Mouse (Mus musculus) G1E (cell line): Measurements from ENCODE around the gene Hdac4. TPM values are rescaled to one million over a fixed set of nuclear protein-coding genes. Genes with fewer than 3 reads are reported as not detected.

Source experiments
- ATAC-seq: 2 replicates; pipeline ENCODE4 v1.8.0; 2016; ENCODE audit warnings: mild to moderate bottlenecking; ENCODE audit not compliant: insufficient number of reproducible peaks, poor library complexity, low FRiP score, severe bottlenecking; ENCODE audit errors: extremely low read depth
- DNase-seq: peaks from one replicate; pipeline ENCODE4 v3.0.0; 2012; ENCODE audit warnings: low spot score
- H3K27me3 ChIP-seq: 2 replicates; pipeline ENCODE4 v1.6.1; 2012; ENCODE audit warnings: mild to moderate bottlenecking, low read length, inconsistent platforms; ENCODE audit not compliant: insufficient read depth
- H3K36me3 ChIP-seq: replicated peaks from 2 replicates; pipeline ENCODE3; 2012; ENCODE audit warnings: mild to moderate bottlenecking, inconsistent platforms
- H3K4me1 ChIP-seq: 2 replicates; pipeline ENCODE4 v1.6.1; 2012; ENCODE audit warnings: low read depth, low read length, inconsistent platforms, mixed read lengths; ENCODE audit not compliant: insufficient read depth
- H3K4me3 ChIP-seq: 2 replicates; pipeline ENCODE4 v1.5.1; 2012; ENCODE audit warnings: low read depth, mild to moderate bottlenecking, inconsistent platforms, low read length, moderate library complexity, mixed read lengths
- H3K9me3 ChIP-seq: replicated peaks from 2 replicates; pipeline ENCODE4 v1.6.1; 2012; ENCODE audit warnings: inconsistent platforms
- CTCF ChIP-seq: IDR thresholded peaks from 2 replicates; pipeline ENCODE4 v1.5.1; 2012; ENCODE audit warnings: low read depth, low read length, inconsistent platforms, mixed read lengths
- GATA1 ChIP-seq: IDR thresholded peaks from 2 replicates; pipeline ENCODE4 v1.6.1; 2012; ENCODE audit warnings: borderline replicate concordance, low read length, inconsistent platforms, mixed read lengths
- GATA2 ChIP-seq: IDR thresholded peaks from 2 replicates; pipeline ENCODE4 v1.6.1; 2012; ENCODE audit warnings: low read depth, low read length, inconsistent platforms, borderline replicate concordance
- POLR2AphosphoS5 ChIP-seq: IDR thresholded peaks from 2 replicates; pipeline ENCODE4 v1.6.1; 2012; ENCODE audit warnings: low read depth, low read length, inconsistent platforms; ENCODE audit not compliant: insufficient replicate concordance
- TAL1 ChIP-seq: conservative IDR thresholded peaks from 2 replicates; pipeline ENCODE4 v1.6.1; 2012; ENCODE audit warnings: low read depth, low read length, inconsistent platforms, mixed read lengths
- polyA plus RNA-seq: library from polyadenylated mRNA; stranded (reverse); fragments of >175 nt; gene quantifications from 2 replicates; pipeline ENCODE4 v1.2.3, GENCODE M21; 2012
- total RNA-seq, 2 experiments: library from RNA; stranded (forward) in 1 of 2; stranded (reverse) in 1 of 2; fragments of 200-1000 nt in 1 of 2; fragments of >200 nt in 1 of 2; fragmentation: Nextera tagmentation in 1 of 2; gene quantifications; 2 replicates each; pipeline ENCODE4 v1.2.3; 2014 to 2017

The Hdac4 gene
- total and polyA plus RNA-seq, 3 experiments: 15.0 to 27.2 (median 19.7) TPM

- peaks cover 15% of the 10 kb centered on the region; the same call in 1 of the 2 replicates for H3K27me3 ChIP-seq
- no peaks in the 10 kb centered on the region for H3K4me1 ChIP-seq
- ATAC-seq (no peak), DNase-seq (no peak)
- H3K36me3 ChIP-seq: no peaks in the 10 kb centered on the region
- H3K9me3 ChIP-seq: no peaks in the 10 kb centered on the region
- TF ChIP-seq GATA2 (no peak), TAL1 (no peak), CTCF (no peak), POLR2AphosphoS5 (no peak), GATA1 (no peak)
- H3K4me3 ChIP-seq: no peak overlapping the region
Observed at GRCm38 (mm10) chr1:91921279-91921678, 274.2 kb downstream of the Hdac4 start.

DNA sequence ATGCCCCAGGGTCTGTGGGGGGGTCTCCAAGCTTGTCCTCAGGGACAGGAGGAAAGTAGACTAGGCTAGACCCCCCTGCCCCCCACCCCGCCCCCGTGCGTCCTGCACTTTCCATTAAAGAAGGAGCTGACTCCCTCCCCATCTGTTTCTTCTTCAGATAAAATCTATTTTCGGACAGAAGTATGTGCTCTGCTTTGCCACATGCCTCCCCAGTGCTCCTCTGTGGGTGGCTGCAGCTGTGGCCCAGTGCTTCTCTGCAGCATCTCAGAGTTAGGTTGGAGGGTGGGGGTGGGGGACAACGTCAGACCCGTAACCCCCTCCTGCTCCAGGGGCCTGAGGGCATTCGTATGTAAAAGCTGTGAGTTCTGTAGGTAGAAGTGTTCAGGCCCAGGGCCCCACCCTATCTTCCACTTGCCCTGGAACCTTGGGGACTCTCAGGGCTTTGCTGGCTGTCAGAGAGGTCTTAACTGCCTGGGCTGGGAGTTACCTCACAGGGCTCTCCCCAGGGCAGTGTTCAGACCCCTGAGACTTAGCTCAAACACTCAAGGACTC lies 275.4 kb downstream of the Hdac4 start:
- Histone ChIP-seq H3K27me3 (peaks cover 15% of the 10 kb centered on the region; the same call in 1 of the 2 replicates), H3K4me3 (no peak overlapping the region), H3K4me1 (no peaks in the 10 kb centered on the region), H3K36me3 (no peaks in the 10 kb centered on the region), H3K9me3 (no peaks in the 10 kb centered on the region)
- DNase-seq (no peak), ATAC-seq (no peak)
- TF ChIP-seq POLR2AphosphoS5 (no peak), GATA2 (no peak)

DNA sequence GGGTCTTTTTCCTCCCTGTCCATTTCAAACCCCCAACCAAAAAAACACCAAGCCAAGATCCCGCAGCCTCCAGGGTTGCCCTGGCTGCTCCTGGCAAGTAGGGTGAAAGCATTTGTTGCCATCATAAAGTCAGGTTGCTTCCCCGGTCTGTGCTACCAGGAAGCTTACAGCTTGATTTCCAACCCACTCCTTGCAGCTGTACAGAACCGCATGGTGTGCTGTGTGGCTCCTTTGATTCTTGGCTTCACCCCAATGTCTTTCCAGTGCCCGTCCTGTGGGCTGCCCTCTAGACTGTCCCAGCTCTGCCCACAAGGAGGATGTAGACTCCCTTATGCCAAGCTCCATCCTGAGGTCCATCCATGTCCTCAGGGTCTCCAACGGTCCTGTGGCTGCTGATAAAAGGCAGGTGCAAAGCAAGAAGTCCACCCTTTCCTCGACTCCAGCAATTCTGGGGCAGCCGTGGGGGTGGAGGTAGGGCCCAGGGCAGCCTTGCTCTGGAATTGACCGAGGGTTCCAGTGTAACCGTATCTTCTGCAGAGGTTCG lies 277.2 kb downstream of the Hdac4 start:
- no peak for ATAC-seq
- no peaks in the 10 kb centered on the region for H3K9me3 ChIP-seq
- no peaks in the 10 kb centered on the region for H3K4me1 ChIP-seq
- H3K27me3 ChIP-seq: peaks cover 15% of the 10 kb centered on the region; the same call in 1 of the 2 replicates
- no peak overlapping the region for H3K4me3 ChIP-seq
- no peak for DNase-seq
- H3K36me3 ChIP-seq: no peaks in the 10 kb centered on the region
- TF ChIP-seq GATA1: no peak
- no peak for TF ChIP-seq POLR2AphosphoS5
- no peak for TF ChIP-seq TAL1
- TF ChIP-seq CTCF: no peak
- no peak for TF ChIP-seq GATA2

- no peaks in the 10 kb centered on the region for H3K4me1 ChIP-seq
- H3K4me3 ChIP-seq: no peak overlapping the region
- H3K36me3 ChIP-seq: no peaks in the 10 kb centered on the region
- ATAC-seq (no peak), DNase-seq (no peak)
- peaks cover 18% of the 10 kb centered on the region; the same call in 1 of the 2 replicates for H3K27me3 ChIP-seq
- no peak for TF ChIP-seq TAL1
- TF ChIP-seq GATA2: no peak
- TF ChIP-seq POLR2AphosphoS5: no peak
- TF ChIP-seq CTCF: no peak
- no peak for TF ChIP-seq GATA1
- no peaks in the 10 kb centered on the region for H3K9me3 ChIP-seq
Observed at GRCm38 (mm10) chr1:91917596-91917995, 277.9 kb downstream of the Hdac4 start.

DNA sequence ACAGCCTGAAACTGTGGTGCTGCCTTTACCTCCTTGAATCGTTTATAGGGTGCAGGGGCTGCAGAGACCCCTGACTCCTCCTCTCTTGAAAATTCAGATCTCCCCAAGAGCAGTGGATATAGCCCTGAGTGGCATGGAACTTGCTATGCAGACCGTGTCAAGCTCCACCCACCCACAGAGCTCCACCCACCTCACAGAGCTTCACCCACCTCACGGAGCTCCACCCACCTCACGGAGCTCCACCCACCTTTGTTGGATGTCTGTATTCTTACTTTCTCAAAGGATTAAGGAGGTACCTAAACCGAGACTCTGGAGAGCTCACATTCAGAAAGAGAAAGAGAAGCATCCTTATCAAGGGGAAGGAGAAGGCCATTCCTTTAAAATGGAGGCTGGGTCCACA lies 279.5 kb downstream of the Hdac4 start:
- H3K9me3 ChIP-seq: no peaks in the 10 kb centered on the region
- DNase-seq: no peak

DNA sequence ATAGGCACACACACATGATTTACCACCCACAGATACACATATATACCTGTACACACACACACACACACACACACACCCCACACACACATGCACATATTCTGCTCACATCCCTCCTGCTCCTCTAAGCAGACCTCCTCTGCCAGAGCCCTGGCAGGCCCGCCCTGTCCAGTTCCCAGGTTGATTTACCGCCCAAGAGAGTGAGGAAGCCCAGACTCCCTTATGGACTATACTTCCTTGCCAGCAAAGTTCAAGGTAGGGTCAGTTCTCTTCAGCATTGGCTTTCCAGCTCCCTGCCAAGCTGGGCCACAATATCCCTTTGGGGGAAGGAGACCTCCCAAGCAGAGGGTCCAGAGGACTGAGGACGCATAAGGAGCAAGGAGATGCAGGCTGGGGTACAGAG lies 280.9 kb downstream of the Hdac4 start:
- DNase-seq: no peak
- H3K4me1 ChIP-seq: no peaks in the 10 kb centered on the region
- no peaks in the 10 kb centered on the region for H3K9me3 ChIP-seq
- no peaks in the 10 kb centered on the region for H3K36me3 ChIP-seq
- no peak for ATAC-seq
- H3K27me3 ChIP-seq: peaks cover 26% of the 10 kb centered on the region
- H3K4me3 ChIP-seq: no peak overlapping the region
- no peak for TF ChIP-seq POLR2AphosphoS5
- TF ChIP-seq GATA1: no peak
- TF ChIP-seq TAL1: no peak
- TF ChIP-seq CTCF: no peak
- TF ChIP-seq GATA2: no peak

More for the DNA sequence above, 279.5 kb downstream of the Hdac4 start:
- H3K4me3 ChIP-seq: no peak overlapping the region
- H3K27me3 ChIP-seq: peaks cover 22% of the 10 kb centered on the region; the same call in 1 of the 2 replicates
- no peak for TF ChIP-seq GATA1
- no peak for TF ChIP-seq CTCF
- TF ChIP-seq POLR2AphosphoS5: no peak
- no peak for TF ChIP-seq TAL1
- TF ChIP-seq GATA2: no peak
- H3K4me1 ChIP-seq: no peaks in the 10 kb centered on the region
- H3K36me3 ChIP-seq: no peaks in the 10 kb centered on the region
- no peak for ATAC-seq
